8 mouse cellular contexts compared by ENCODE assay signal in genomic region chr8:3587391-3588257, GRCm38 (mm10). TPM values are rescaled to one million over a fixed set of nuclear protein-coding genes. Genes with fewer than 3 reads are reported as not detected.
DNase-seq lines count a peak whose midpoint lies in the region; ATAC-seq and TF ChIP-seq lines count a peak whose summit lies in the region.

No protein-coding gene starts in this region.

- peak overlapping the region; percentile 52 for H3K4me3 ChIP-seq in heart, adult 2 months
- H3K4me3 ChIP-seq in forebrain, postnatal 0 days (ENCODE audit: low read depth, low read length): peak overlapping the region; percentile 87
- peak overlapping the region; percentile 70 for H3K4me3 ChIP-seq in limb, embryonic 13.5 days
- peak overlapping the region; percentile 86 for H3K4me3 ChIP-seq in midbrain, embryonic 13.5 days (replicated peaks)
- peak overlapping the region; percentile 83 for H3K4me3 ChIP-seq in testis, adult 2 months (ENCODE audit: control insufficient read depth, low read depth, low read length)

- peak overlapping the region; percentile 68 for H3K4me2 ChIP-seq in forebrain, postnatal 0 days (ENCODE audit: low read depth)
- peak overlapping the region; percentile 96 for H3K4me2 ChIP-seq in limb, embryonic 13.5 days (replicated peaks)
- peak overlapping the region; percentile 79 for H3K4me2 ChIP-seq in midbrain, embryonic 13.5 days (replicated peaks)

- H3K79me2 ChIP-seq in heart, adult 2 months (replicated peaks; ENCODE audit: control insufficient read depth, insufficient read depth, low read length): no peaks in the 10 kb centered on the region

- peaks cover 3% of the 10 kb centered on the region; the same call in 1 of the 2 replicates for H3K27me3 ChIP-seq in heart, adult 2 months (ENCODE audit: control insufficient read depth, insufficient read depth, low read length)
- no peaks in the 10 kb centered on the region for H3K27me3 ChIP-seq in forebrain, postnatal 0 days (ENCODE audit: insufficient read depth, low read length)
- H3K27me3 ChIP-seq in limb, embryonic 13.5 days: peaks cover 7% of the 10 kb centered on the region; the same call in 1 of the 2 replicates
- no peaks in the 10 kb centered on the region for H3K27me3 ChIP-seq in midbrain, embryonic 13.5 days
- no peaks in the 10 kb centered on the region for H3K27me3 ChIP-seq in testis, adult 2 months (ENCODE audit: control insufficient read depth, insufficient read depth, low read length)

- ATAC-seq in forebrain, postnatal 0 days: peak; percentile 86
- ATAC-seq in limb, embryonic 13.5 days (ENCODE audit: low FRiP score, low read depth): peak; percentile 82
- peak; percentile 79 for ATAC-seq in midbrain, embryonic 13.5 days

- H3K27ac ChIP-seq in heart, adult 2 months: no peak overlapping the region
- H3K27ac ChIP-seq in forebrain, postnatal 0 days (ENCODE audit: low read depth, low read length): peak overlapping the region; percentile 84
- peak overlapping the region; percentile 64 for H3K27ac ChIP-seq in limb, embryonic 13.5 days
- H3K27ac ChIP-seq in midbrain, embryonic 13.5 days: peak overlapping the region; percentile 86
- peak overlapping the region; percentile 33; the same call in 1 of the 2 replicates for H3K27ac ChIP-seq in testis, adult 2 months (ENCODE audit: control insufficient read depth, insufficient read depth, low read depth, low read length)

- intact Hi-C loops in heart, adult 2 months (cut with DNase I): no loop called here

- no peaks in the 10 kb centered on the region for H3K4me1 ChIP-seq in heart, adult 2 months (ENCODE audit: control insufficient read depth, insufficient read depth, low read length)
- H3K4me1 ChIP-seq in forebrain, postnatal 0 days (ENCODE audit: insufficient read depth): no peaks in the 10 kb centered on the region
- peaks cover 4% of the 10 kb centered on the region for H3K4me1 ChIP-seq in limb, embryonic 13.5 days
- peaks cover 10% of the 10 kb centered on the region for H3K4me1 ChIP-seq in midbrain, embryonic 13.5 days (replicated peaks)
- peaks cover 7% of the 10 kb centered on the region for H3K4me1 ChIP-seq in testis, adult 2 months (ENCODE audit: control insufficient read depth, insufficient read depth, low read length)

- no peaks in the 10 kb centered on the region for H3K9me3 ChIP-seq in forebrain, postnatal 0 days (ENCODE audit: low read length)
- no peaks in the 10 kb centered on the region for H3K9me3 ChIP-seq in limb, embryonic 13.5 days
- no peaks in the 10 kb centered on the region for H3K9me3 ChIP-seq in midbrain, embryonic 13.5 days

- H3K9ac ChIP-seq in heart, adult 2 months (ENCODE audit: low read depth, low read length): peak overlapping the region; percentile 35; the same call in 1 of the 2 replicates
- peak overlapping the region; percentile 90 for H3K9ac ChIP-seq in forebrain, postnatal 0 days
- H3K9ac ChIP-seq in limb, embryonic 13.5 days: peak overlapping the region; percentile 77
- peak overlapping the region; percentile 90 for H3K9ac ChIP-seq in midbrain, embryonic 13.5 days (replicated peaks)

- TF ChIP-seq CTCF in heart, adult 2 months (IDR thresholded peaks at IDR 0.05): no peak
- no peak for TF ChIP-seq CTCF in forebrain, postnatal 0 days (IDR thresholded peaks at IDR 0.05; ENCODE audit: low read depth)
- TF ChIP-seq CTCF in testis, adult 2 months (IDR thresholded peaks at IDR 0.05; ENCODE audit: control insufficient read depth, insufficient read depth, insufficient replicate concordance, low read depth, low read length): no peak

- 2% methylated on average over 77 of the region's 77 CpGs for WGBS in heart, adult 2 months
- WGBS in forebrain, postnatal 0 days: under 1% methylated on average over 70 of the region's 77 CpGs
- under 1% methylated on average over 75 of the region's 77 CpGs for WGBS in limb, embryonic 13.5 days
- WGBS in midbrain, embryonic 13.5 days: under 1% methylated on average over 76 of the region's 77 CpGs

- DNase-seq in heart, adult 2 months: no peak
- no peak for DNase-seq in heart, adult 8-10 months (ENCODE audit: low spot score)
- peak; percentile 76 to 84 for DNase-seq in cerebellum, adult 18-20 months
- peak; percentile 83 for DNase-seq in forebrain, postnatal 0 days
- DNase-seq in kidney, adult 18-20 months: peak; percentile 86

- no peaks in the 10 kb centered on the region for H3K36me3 ChIP-seq in heart, adult 2 months (ENCODE audit: control insufficient read depth, insufficient read depth, low read length)
- no peaks in the 10 kb centered on the region for H3K36me3 ChIP-seq in forebrain, postnatal 0 days (ENCODE audit: insufficient read depth)
- no peaks in the 10 kb centered on the region for H3K36me3 ChIP-seq in limb, embryonic 13.5 days
- H3K36me3 ChIP-seq in midbrain, embryonic 13.5 days: no peaks in the 10 kb centered on the region
- H3K36me3 ChIP-seq in testis, adult 2 months (ENCODE audit: control insufficient read depth, insufficient read depth, low read length): no peaks in the 10 kb centered on the region

- no peak for TF ChIP-seq POLR2A in heart, adult 2 months (IDR thresholded peaks at IDR 0.05; ENCODE audit: insufficient read depth, low read depth, low read length)
- no peak for TF ChIP-seq POLR2A in testis, adult 2 months (IDR thresholded peaks at IDR 0.05; ENCODE audit: control insufficient read depth, low read depth, low read length)

- no peak for TF ChIP-seq EP300 in heart, adult 2 months (IDR thresholded peaks at IDR 0.05; ENCODE audit: insufficient read depth, low read depth, low read length)

RNA-seq across cellular contexts. Expression of gene Camsap3, which starts 0.5 kb away (rescaled TPM):
- 1 to 10 TPM in 1 of 2 experiments, under 1 TPM in 1; 0.68 to 1.2 TPM for total RNA-seq in heart, adult 2 months (2021)
- 1.8 and 1.9 TPM in 2 replicates for polyA plus RNA-seq in heart, adult 2 months (2012; rRNA removed)
- 1 to 10 TPM in 2 of 4 experiments, under 1 TPM in 2; 0.86 to 2.1 (median 1.0) TPM for total RNA-seq in heart, adult 8-10 months (2022)
- 97.8 and 103 TPM in 2 replicates for total RNA-seq in forebrain, postnatal 0 days (2014; rRNA removed)
- 36.6 and 42.4 TPM in 2 replicates for polyA plus RNA-seq in forebrain, postnatal 0 days (2015; fragmentation: Nextera tagmentation; extraction: Ambion mirVana)
- polyA plus RNA-seq in limb, embryonic 13.5 days (2015; fragmentation: Nextera tagmentation; extraction: Ambion mirVana): 6.6 and 7.2 TPM in 2 replicates
- polyA plus RNA-seq in midbrain, embryonic 13.5 days (2015; fragmentation: Nextera tagmentation; extraction: Ambion mirVana): 30.4 and 35.6 TPM in 2 replicates
- 28.7 and 34.4 TPM in 2 replicates for polyA plus RNA-seq in testis, adult 2 months (2012; rRNA removed)

RNA-seq across cellular contexts. Expression of gene C330021F23Rik, which starts 19.8 kb away (rescaled TPM):
- total RNA-seq in heart, adult 2 months (2021): under 1 TPM in 1 of 2 experiments, not detected in 1; 0.39 TPM
- 0.50 TPM in 1 of 2 replicates, not detected in the other for polyA plus RNA-seq in heart, adult 2 months (2012; rRNA removed)
- under 1 TPM in 1 of 4 experiments, not detected in 3; 0.57 TPM for total RNA-seq in heart, adult 8-10 months (2022)
- not detected in 2 replicates for total RNA-seq in forebrain, postnatal 0 days (2014; rRNA removed)
- polyA plus RNA-seq in forebrain, postnatal 0 days (2015; fragmentation: Nextera tagmentation; extraction: Ambion mirVana): 0.22 and 0.29 TPM in 2 replicates
- polyA plus RNA-seq in limb, embryonic 13.5 days (2015; fragmentation: Nextera tagmentation; extraction: Ambion mirVana): 0.65 and 0.79 TPM in 2 replicates
- 1.1 and 1.3 TPM in 2 replicates for polyA plus RNA-seq in midbrain, embryonic 13.5 days (2015; fragmentation: Nextera tagmentation; extraction: Ambion mirVana)
- polyA plus RNA-seq in testis, adult 2 months (2012; rRNA removed): 0.14 TPM in 1 of 2 replicates, not detected in the other

RNA-seq across cellular contexts. Expression of gene Xab2, which starts 33.5 kb away (rescaled TPM):
- 10 to 100 TPM; 15.3 to 15.4 TPM for total RNA-seq in heart, adult 2 months (2021)
- polyA plus RNA-seq in heart, adult 2 months (2012; rRNA removed): 27.0 and 30.1 TPM in 2 replicates
- 10 to 100 TPM; 13.8 to 18.5 (median 16.2) TPM for total RNA-seq in heart, adult 8-10 months (2022)
- total RNA-seq in forebrain, postnatal 0 days (2014; rRNA removed): 38.7 and 48.4 TPM in 2 replicates
- 34.6 and 37.3 TPM in 2 replicates for polyA plus RNA-seq in forebrain, postnatal 0 days (2015; fragmentation: Nextera tagmentation; extraction: Ambion mirVana)
- 60.9 and 61.1 TPM in 2 replicates for polyA plus RNA-seq in limb, embryonic 13.5 days (2015; fragmentation: Nextera tagmentation; extraction: Ambion mirVana)
- 58.6 and 63.2 TPM in 2 replicates for polyA plus RNA-seq in midbrain, embryonic 13.5 days (2015; fragmentation: Nextera tagmentation; extraction: Ambion mirVana)
- polyA plus RNA-seq in testis, adult 2 months (2012; rRNA removed): 58.6 and 65.9 TPM in 2 replicates

RNA-seq across cellular contexts. Expression of gene Pet100, which starts 33.7 kb away (rescaled TPM):
- total RNA-seq in heart, adult 2 months (2021): 10 to 100 TPM; 79.1 to 92.2 TPM
- 7.6 and 13.6 TPM in 2 replicates for polyA plus RNA-seq in heart, adult 2 months (2012; rRNA removed)
- 100 to 1,000 TPM in 1 of 4 experiments, 10 to 100 TPM in 3; 84.2 to 104 (median 93.4) TPM for total RNA-seq in heart, adult 8-10 months (2022)
- total RNA-seq in forebrain, postnatal 0 days (2014; rRNA removed): 17.7 and 22.9 TPM in 2 replicates
- 82.4 and 121 TPM in 2 replicates for polyA plus RNA-seq in forebrain, postnatal 0 days (2015; fragmentation: Nextera tagmentation; extraction: Ambion mirVana)
- 97.7 and 99.1 TPM in 2 replicates for polyA plus RNA-seq in limb, embryonic 13.5 days (2015; fragmentation: Nextera tagmentation; extraction: Ambion mirVana)
- 117 and 119 TPM in 2 replicates for polyA plus RNA-seq in midbrain, embryonic 13.5 days (2015; fragmentation: Nextera tagmentation; extraction: Ambion mirVana)
- 23.6 and 31.5 TPM in 2 replicates for polyA plus RNA-seq in testis, adult 2 months (2012; rRNA removed)

RNA-seq across cellular contexts. Expression of gene Pcp2, which starts 37.7 kb away (rescaled TPM):
- total RNA-seq in heart, adult 2 months (2021): not detected
- not detected in 2 replicates for polyA plus RNA-seq in heart, adult 2 months (2012; rRNA removed)
- total RNA-seq in heart, adult 8-10 months (2022): not detected
- total RNA-seq in forebrain, postnatal 0 days (2014; rRNA removed): not detected in 2 replicates
- polyA plus RNA-seq in forebrain, postnatal 0 days (2015; fragmentation: Nextera tagmentation; extraction: Ambion mirVana): not detected in 2 replicates
- 0.33 TPM in 1 of 2 replicates, not detected in the other for polyA plus RNA-seq in limb, embryonic 13.5 days (2015; fragmentation: Nextera tagmentation; extraction: Ambion mirVana)
- polyA plus RNA-seq in midbrain, embryonic 13.5 days (2015; fragmentation: Nextera tagmentation; extraction: Ambion mirVana): 0.50 and 0.55 TPM in 2 replicates
- not detected in 2 replicates for polyA plus RNA-seq in testis, adult 2 months (2012; rRNA removed)

Comparison
In these comparisons a context has a peak if more than half of its experiments do, and no peak if none do; other contexts are left out.
1. DNase-seq: peak in cerebellum, adult 18-20 months (2 of 2), forebrain, postnatal 0 days (single experiment) and kidney, adult 18-20 months (single experiment); none in heart, adult 2 months (0 of 2) and heart, adult 8-10 months (single experiment).
2. H3K9ac ChIP-seq: peak in every context shown above with its lines; median percentile 90 in forebrain, postnatal 0 days; 90 in midbrain, embryonic 13.5 days; 77 in limb, embryonic 13.5 days; 35 in heart, adult 2 months.
3. Peak in every context shown above with its lines, with median percentiles within 50 percentile points of each other: H3K4me3 ChIP-seq, ATAC-seq and H3K4me2 ChIP-seq.